Comparison of ENCODE assay signal across 19 mouse cellular contexts in genomic region chr15:10628131-10628979, GRCm38 (mm10).
DNase-seq lines count a peak whose midpoint lies in the region; ATAC-seq and TF ChIP-seq lines count a peak whose summit lies in the region.
"Had no signal": no experiment of that assay in that cellular context is flagged by ENCODE, and none has a peak within 500 bp of the region (broad histone marks: within the 10 kb centered on the region; RNA-seq: fewer than 3 reads in every experiment).

No protein-coding gene starts in this region.

- H3K9ac ChIP-seq in liver, adult 2 months (ENCODE audit: low read depth, low read length) = no peak overlapping the region
- H3K9ac ChIP-seq in liver, embryonic 12.5 days = no peak overlapping the region
- H3K9ac ChIP-seq in embryonic facial prominence, embryonic 12.5 days = no peak overlapping the region
- H3K9ac ChIP-seq in limb, embryonic 13.5 days = 0 out of 2 replicates have a peak overlapping the region, but pooled peaks have one; percentile 14
- H3K9ac ChIP-seq: forebrain, embryonic 12.5 days; heart, embryonic 12.5 days had no signal

- no peak overlapping the region for H3K4me3 ChIP-seq in liver, adult 2 months (ENCODE audit: insufficient read depth, low read depth, low read length)
- H3K4me3 ChIP-seq in liver, embryonic 12.5 days = no peak overlapping the region
- no peak overlapping the region for H3K4me3 ChIP-seq in embryonic facial prominence, embryonic 12.5 days
- no peak overlapping the region for H3K4me3 ChIP-seq in limb, embryonic 13.5 days
- H3K4me3 ChIP-seq: forebrain, embryonic 12.5 days; heart, embryonic 12.5 days; left cerebral cortex, adult 2 months; myocyte had no signal

- H3K27me3 ChIP-seq in liver, adult 2 months (ENCODE audit: control insufficient read depth, insufficient read depth, low read length) = no peaks in the 10 kb centered on the region
- no peaks in the 10 kb centered on the region for H3K27me3 ChIP-seq in liver, embryonic 12.5 days (replicated peaks)
- H3K27me3 ChIP-seq in embryonic facial prominence, embryonic 12.5 days = no peaks in the 10 kb centered on the region
- H3K27me3 ChIP-seq in limb, embryonic 13.5 days = no peaks in the 10 kb centered on the region
- H3K27me3 ChIP-seq: forebrain, embryonic 12.5 days; heart, embryonic 12.5 days had no signal

- H3K36me3 ChIP-seq in liver, adult 2 months (ENCODE audit: control insufficient read depth, insufficient read depth, low read length) = no peaks in the 10 kb centered on the region
- H3K36me3 ChIP-seq in liver, embryonic 12.5 days = peaks cover 8% of the 10 kb centered on the region; the same call in 1 of the 2 replicates
- H3K36me3 ChIP-seq in embryonic facial prominence, embryonic 12.5 days = peaks cover 10% of the 10 kb centered on the region
- H3K36me3 ChIP-seq in limb, embryonic 13.5 days = peaks cover 20% of the 10 kb centered on the region

- no peak overlapping the region for H3K27ac ChIP-seq in liver, adult 2 months (replicated peaks; ENCODE audit: insufficient read depth, low read depth, low read length)
- no peak overlapping the region for H3K27ac ChIP-seq in liver, embryonic 12.5 days
- peak overlapping the region; percentile 94 for H3K27ac ChIP-seq in embryonic facial prominence, embryonic 12.5 days
- H3K27ac ChIP-seq in limb, embryonic 13.5 days = peak overlapping the region; percentile 93
- H3K27ac ChIP-seq: forebrain, embryonic 12.5 days; left cerebral cortex, adult 2 months had no signal

- H3K9me3 ChIP-seq in liver, embryonic 12.5 days (replicated peaks) = no peaks in the 10 kb centered on the region
- no peaks in the 10 kb centered on the region for H3K9me3 ChIP-seq in embryonic facial prominence, embryonic 12.5 days
- H3K9me3 ChIP-seq in limb, embryonic 13.5 days = no peaks in the 10 kb centered on the region
- H3K9me3 ChIP-seq: forebrain, embryonic 12.5 days; heart, embryonic 12.5 days had no signal

- ATAC-seq in liver, embryonic 12.5 days = no peak
- peak; percentile 74 for ATAC-seq in embryonic facial prominence, embryonic 12.5 days (ENCODE audit: insufficient number of reproducible peaks, insufficient read depth, low FRiP score, low TSS enrichment)
- peak; percentile 75 for ATAC-seq in limb, embryonic 13.5 days (ENCODE audit: low FRiP score, low read depth)
- ATAC-seq: intestine, postnatal 0 days had no signal

- peaks cover 10% of the 10 kb centered on the region; the same call in 1 of the 2 replicates for H3K79me2 ChIP-seq in liver, adult 2 months (ENCODE audit: control insufficient read depth, insufficient read depth, low read length)

- WGBS in liver, adult 2 months = 57% methylated on average over 16 of the region's 16 CpGs
- WGBS in liver, embryonic 12.5 days (ENCODE audit: insufficient replicate concordance) = 78% methylated on average over 16 of the region's 16 CpGs
- 20% methylated on average over 16 of the region's 16 CpGs for WGBS in embryonic facial prominence, embryonic 12.5 days
- 13% methylated on average over 16 of the region's 16 CpGs for WGBS in limb, embryonic 13.5 days

- peak; percentile 65 for DNase-seq in liver, adult 2 months (ENCODE audit: extremely low read depth, low read depth, low spot score)
- peak; percentile 61 for DNase-seq in embryo, embryonic 10.5 days (ENCODE audit: low spot score)
- DNase-seq in ovary, postnatal 36 days (ENCODE audit: low spot score) = no peak
- DNase-seq in T-cell, adult 2 months (ENCODE audit: low spot score) = no peak
- DNase-seq: cerebellum, adult 11 months; heart, postnatal 4 days; kidney, postnatal 36 days; lung, postnatal 10 days; right cerebral cortex, postnatal 25 days; thymus, adult 18-20 months had no signal

- no peak overlapping the region for H3K4me2 ChIP-seq in liver, embryonic 12.5 days
- H3K4me2 ChIP-seq in embryonic facial prominence, embryonic 12.5 days (replicated peaks) = peak overlapping the region; percentile 19
- H3K4me2 ChIP-seq in limb, embryonic 13.5 days (replicated peaks) = peak overlapping the region; percentile 48
- H3K4me2 ChIP-seq: forebrain, embryonic 12.5 days; heart, embryonic 12.5 days; midbrain, embryonic 11.5 days had no signal

- TF ChIP-seq POLR2A in liver, adult 2 months (IDR thresholded peaks at IDR 0.05; ENCODE audit: extremely low read depth, insufficient read depth, low read length) = no peak

- H3K4me1 ChIP-seq in liver, adult 2 months (ENCODE audit: control insufficient read depth, insufficient read depth, low read length) = peaks cover 17% of the 10 kb centered on the region
- peaks cover 12% of the 10 kb centered on the region; the same call in 1 of the 2 replicates for H3K4me1 ChIP-seq in liver, embryonic 12.5 days
- H3K4me1 ChIP-seq in embryonic facial prominence, embryonic 12.5 days = peaks cover 57% of the 10 kb centered on the region
- H3K4me1 ChIP-seq in limb, embryonic 13.5 days = peaks cover 77% of the 10 kb centered on the region

- TF ChIP-seq CTCF in liver, adult 2 months (IDR thresholded peaks at IDR 0.05; ENCODE audit: low read depth, low read length) = no peak

Comparison
In these comparisons a context has a peak if more than half of its experiments do, and no peak if none do; other contexts are left out.
1. DNase-seq: peak in liver, adult 2 months (single experiment) and embryo, embryonic 10.5 days (single experiment); none in ovary, postnatal 36 days (single experiment) and T-cell, adult 2 months (single experiment).
2. H3K27ac ChIP-seq: peak in embryonic facial prominence, embryonic 12.5 days (single experiment) and limb, embryonic 13.5 days (single experiment); none in liver, adult 2 months (single experiment) and liver, embryonic 12.5 days (single experiment).